Mouse (Mus musculus) embryonic facial prominence, embryonic 11.5 days (tissue): ENCODE measurements around the gene 4933424G06Rik. TPM values are rescaled to one million over a fixed set of nuclear protein-coding genes. Genes with fewer than 3 reads are reported as not detected.
A peak's percentile ranks its signal among the peaks of the same experiment; 100 is the strongest.

ENCODE experiments used
- ATAC-seq: fragments of 200-750 bp; cut with Nextera tagmentation; replicated peaks from 2 replicates; pipeline ENCODE4 v1.8.0; 2017; ENCODE audit warnings: low read depth; ENCODE audit not compliant: insufficient number of reproducible peaks, low FRiP score, low TSS enrichment
- DNase-seq: peaks from one replicate; pipeline ENCODE4 v3.0.0-alpha.2; 2015; ENCODE audit warnings: low spot score
- H3K27ac ChIP-seq: fragments of 300-500 bp; sonication (generic); replicated peaks from 2 replicates; pipeline ENCODE4 v1.5.1; 2014; ENCODE audit warnings: mild to moderate bottlenecking, low read depth, low read length, control low read depth
- H3K27me3 ChIP-seq: fragments of 300-500 bp; sonication (generic); 2 replicates; pipeline ENCODE4 v1.6.1; 2014; ENCODE audit warnings: mild to moderate bottlenecking, low read length, moderate library complexity, mixed read lengths; ENCODE audit not compliant: control insufficient read depth, insufficient read depth
- H3K36me3 ChIP-seq: fragments of 300-500 bp; sonication (generic); replicated peaks from 2 replicates; pipeline ENCODE4 v1.6.1; 2014; ENCODE audit warnings: low read depth, mild to moderate bottlenecking, low read length, moderate library complexity, mixed read lengths; ENCODE audit not compliant: control insufficient read depth, insufficient read depth
- H3K4me1 ChIP-seq: fragments of 300-500 bp; sonication (generic); 2 replicates; pipeline ENCODE4 v1.6.1; 2014; ENCODE audit warnings: low read length, mixed read lengths; ENCODE audit not compliant: control insufficient read depth, insufficient read depth
- H3K4me2 ChIP-seq: fragments of 300-500 bp; sonication (generic); 2 replicates; pipeline ENCODE4 v1.6.1; 2014; ENCODE audit warnings: low read depth, mild to moderate bottlenecking, control low read depth, low read length, moderate library complexity
- H3K4me3 ChIP-seq: fragments of 300-500 bp; sonication (generic); 2 replicates; pipeline ENCODE4 v1.5.1; 2014; ENCODE audit warnings: low read depth, low read length, control low read depth
- H3K9ac ChIP-seq: fragments of 300-500 bp; sonication (generic); replicated peaks from 2 replicates; pipeline ENCODE4 v1.6.1; 2014; ENCODE audit warnings: mild to moderate bottlenecking, control low read depth, low read length
- H3K9me3 ChIP-seq: fragments of 300-500 bp; sonication (generic); replicated peaks from 2 replicates; pipeline ENCODE4 v1.6.1; 2016; ENCODE audit warnings: mild to moderate bottlenecking, low read length, inconsistent platforms, mixed read lengths; ENCODE audit not compliant: control insufficient read depth
- WGBS: fragments of 180-500 bp; shearing (Covaris S2); extraction: QIAGEN DNeasy Blood & Tissue Kit; methylation state at CpG from one replicate; pipeline ENCODE4 v1.1.7; 2014; 5-methylcytosine and 5-hydroxymethylcytosine counted together
- polyA plus RNA-seq: library from polyadenylated mRNA; unstranded; fragments of >200 nt; fragmentation: Nextera tagmentation; extraction: Ambion mirVana; gene quantifications from 2 replicates; pipeline ENCODE4 v1.2.1, GENCODE M21; 2014

The 4933424G06Rik gene
- polyA plus RNA-seq, 1 experiment from 2014 or later = 0.31 TPM

DNA sequence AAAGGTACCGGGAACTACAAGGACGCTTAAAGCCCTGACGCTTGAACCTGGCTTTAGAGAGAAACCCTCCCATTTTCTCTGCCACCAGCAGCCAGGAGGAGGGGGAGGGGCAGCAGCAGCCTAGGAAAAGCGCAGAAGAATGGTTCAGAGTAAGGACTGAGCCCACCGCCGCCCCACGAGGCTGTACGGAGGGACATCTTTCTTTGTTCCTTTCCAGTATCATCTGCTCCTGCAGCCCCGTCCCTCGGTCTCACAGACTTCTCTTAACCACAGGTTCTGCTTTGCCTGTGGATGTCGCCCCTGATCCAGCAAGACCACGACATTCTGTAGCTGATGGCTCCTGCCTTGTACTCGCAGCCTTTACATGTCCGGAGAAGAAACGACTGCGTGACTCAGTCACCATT lies 75.3 kb downstream of the 4933424G06Rik start:
- Histone ChIP-seq H3K36me3 (no peaks in the 10 kb centered on the region), H3K9me3 (no peaks in the 10 kb centered on the region), H3K27ac (no peak overlapping the region), H3K27me3 (no peaks in the 10 kb centered on the region), H3K4me1 (no peaks in the 10 kb centered on the region), H3K9ac (peak overlapping the region; percentile 8; the same call in 1 of the 2 replicates), H3K4me2 (peak overlapping the region; percentile 64), H3K4me3 (peak overlapping the region; percentile 27)
- WGBS = 3% methylated on average over 16 of the region's 16 CpGs
- DNase-seq = peak; percentile 56
- no peak for ATAC-seq

DNA sequence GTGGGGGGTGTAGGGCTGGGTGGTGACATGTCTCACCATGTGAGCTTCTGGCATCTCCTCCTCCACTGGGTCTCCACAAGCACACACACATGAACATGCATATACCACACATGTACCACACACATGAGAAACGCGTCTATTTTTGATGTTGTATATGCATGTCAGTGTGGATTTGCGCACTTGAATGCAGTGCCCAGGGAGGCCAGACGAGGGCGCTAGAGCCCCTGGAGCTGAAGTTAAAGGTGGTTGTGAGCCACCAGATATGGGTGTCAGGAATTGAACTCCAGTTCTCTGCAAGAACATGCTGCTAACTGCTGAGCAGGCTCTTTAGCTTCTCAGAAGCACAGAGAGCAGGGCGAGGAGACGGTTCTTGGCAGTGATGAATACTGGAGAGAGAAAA lies 76.4 kb downstream of the 4933424G06Rik start:
- no peaks in the 10 kb centered on the region for H3K27me3 ChIP-seq
- no peak overlapping the region for H3K4me2 ChIP-seq
- DNase-seq = no peak
- no peak overlapping the region for H3K9ac ChIP-seq
- ATAC-seq = no peak
- no peaks in the 10 kb centered on the region for H3K36me3 ChIP-seq
- H3K4me3 ChIP-seq = no peak overlapping the region
- no peaks in the 10 kb centered on the region for H3K9me3 ChIP-seq
- no peak overlapping the region for H3K27ac ChIP-seq
- H3K4me1 ChIP-seq = no peaks in the 10 kb centered on the region
- 94% methylated on average over 7 of the region's 7 CpGs for WGBS

DNA sequence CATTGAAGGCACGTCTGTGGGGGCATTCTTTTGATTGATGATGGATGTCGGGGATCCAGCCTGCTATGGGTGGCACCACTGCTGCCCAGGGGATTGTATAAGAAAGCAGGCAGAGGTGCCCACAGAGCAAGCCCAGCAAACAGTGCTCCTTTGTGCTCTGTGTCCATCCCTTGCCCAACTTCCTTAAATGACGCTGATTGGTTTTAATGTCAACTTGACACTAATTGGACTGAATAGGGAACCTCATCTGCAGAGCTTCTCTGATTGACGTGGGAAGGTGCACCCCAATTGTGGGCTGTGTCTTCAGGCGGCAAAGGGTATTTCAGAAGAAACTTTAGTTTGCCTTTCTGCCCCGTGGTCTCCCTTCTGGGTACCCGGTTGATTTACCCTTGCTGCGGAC lies 79.5 kb downstream of the 4933424G06Rik start:
- peaks cover 3% of the 10 kb centered on the region for H3K36me3 ChIP-seq
- no peak overlapping the region for H3K4me3 ChIP-seq
- H3K27ac ChIP-seq = no peak overlapping the region
- H3K4me2 ChIP-seq = no peak overlapping the region
- H3K4me1 ChIP-seq = no peaks in the 10 kb centered on the region
- H3K9ac ChIP-seq = no peak overlapping the region
- H3K27me3 ChIP-seq = no peaks in the 10 kb centered on the region
- no peaks in the 10 kb centered on the region for H3K9me3 ChIP-seq
- DNase-seq (no peak), ATAC-seq (no peak)
- 73% methylated on average over 8 of the region's 8 CpGs for WGBS

DNA sequence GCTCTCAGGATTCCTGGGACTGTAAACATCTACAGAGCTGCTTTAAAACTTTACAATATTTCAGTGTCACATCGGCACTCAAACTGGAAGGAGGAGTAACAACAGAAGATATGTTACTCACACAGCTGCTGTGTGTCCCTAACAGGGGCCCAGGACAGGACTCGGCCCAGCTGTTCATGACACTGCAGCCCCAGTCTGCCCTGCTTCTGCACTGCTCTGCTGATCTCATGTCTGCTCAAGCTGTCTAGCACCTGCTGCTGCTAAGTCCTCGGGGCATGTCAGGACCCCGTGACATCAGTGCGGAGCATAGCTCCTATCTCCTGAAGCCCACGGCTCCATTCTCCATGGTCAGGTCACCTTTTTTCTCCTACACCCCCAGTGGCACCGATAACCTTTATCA lies 86.8 kb downstream of the 4933424G06Rik start:
- DNase-seq = no peak
- no peaks in the 10 kb centered on the region for H3K27me3 ChIP-seq
- no peak overlapping the region for H3K27ac ChIP-seq
- no peaks in the 10 kb centered on the region for H3K4me1 ChIP-seq
- ATAC-seq = no peak
- WGBS = 82% methylated on average over 7 of the region's 7 CpGs
- H3K9ac ChIP-seq = no peak overlapping the region
- no peaks in the 10 kb centered on the region for H3K9me3 ChIP-seq
- H3K4me3 ChIP-seq = no peak overlapping the region
- H3K4me2 ChIP-seq = no peak overlapping the region
- peaks cover 19% of the 10 kb centered on the region for H3K36me3 ChIP-seq

DNA sequence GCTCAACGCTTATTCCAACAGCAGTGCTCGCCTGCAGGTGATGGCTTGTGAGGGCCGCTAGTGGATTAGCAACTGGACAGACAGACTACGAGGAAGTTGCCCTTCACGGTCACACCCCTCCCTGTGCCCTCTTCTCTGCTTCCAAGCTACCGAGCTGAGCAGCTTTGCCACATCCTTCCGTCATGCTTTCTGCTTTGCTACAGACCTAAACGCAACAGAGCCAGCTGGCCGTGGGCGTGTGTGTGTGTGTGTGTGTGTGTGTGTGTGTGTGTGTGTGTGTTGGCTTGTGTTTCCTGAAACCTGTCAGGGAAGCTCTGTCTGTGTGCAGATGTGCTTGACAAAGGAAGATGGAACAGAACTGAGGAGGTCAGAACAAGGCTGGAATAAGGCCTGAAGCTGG lies 87.5 kb downstream of the 4933424G06Rik start:
- DNase-seq = no peak
- Histone ChIP-seq H3K4me3 (no peak overlapping the region), H3K9ac (no peak overlapping the region), H3K4me1 (no peaks in the 10 kb centered on the region), H3K27me3 (no peaks in the 10 kb centered on the region), H3K9me3 (no peaks in the 10 kb centered on the region), H3K4me2 (no peak overlapping the region), H3K27ac (no peak overlapping the region), H3K36me3 (peaks cover 19% of the 10 kb centered on the region)
- ATAC-seq = no peak
- 86% methylated on average over 10 of the region's 10 CpGs for WGBS

DNA sequence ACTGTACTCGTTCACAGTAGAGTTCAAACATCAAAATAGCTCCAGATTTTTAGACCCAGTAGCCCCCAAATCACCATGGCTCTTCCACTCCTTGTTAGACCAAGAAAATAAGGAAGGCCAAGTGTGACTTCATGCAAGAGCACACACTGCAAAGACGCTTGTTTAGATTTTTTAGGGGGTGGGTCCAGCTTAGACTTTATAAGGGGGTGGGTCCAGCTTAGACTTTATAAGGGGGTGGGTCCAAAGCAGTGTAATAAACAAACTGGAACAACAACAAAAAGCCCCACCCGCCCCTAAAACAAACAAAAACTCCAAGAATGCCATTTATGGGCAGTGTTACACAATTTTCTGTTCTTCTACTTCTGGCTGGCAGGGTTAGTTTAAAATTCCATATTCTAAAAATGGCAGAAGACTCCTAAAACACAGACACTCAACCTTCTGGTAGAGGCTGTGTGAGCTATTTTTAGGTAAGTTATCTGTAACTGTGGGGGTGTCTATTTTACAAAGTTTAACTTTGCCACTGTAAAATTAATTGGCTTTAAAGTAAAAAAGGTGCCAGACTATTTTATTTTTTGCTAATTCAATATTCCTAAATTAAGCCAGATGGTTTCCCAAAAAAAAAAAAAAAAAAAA lies 90.5 kb downstream of the 4933424G06Rik start:
- no peaks in the 10 kb centered on the region for H3K9me3 ChIP-seq
- no peak overlapping the region for H3K9ac ChIP-seq
- H3K4me2 ChIP-seq = no peak overlapping the region
- DNase-seq (no peak), ATAC-seq (no peak)
- no peaks in the 10 kb centered on the region for H3K4me1 ChIP-seq
- no peaks in the 10 kb centered on the region for H3K27me3 ChIP-seq
- 91% methylated on average over 3 of the region's 3 CpGs for WGBS
- H3K4me3 ChIP-seq = no peak overlapping the region
- peaks cover 13% of the 10 kb centered on the region for H3K36me3 ChIP-seq
- no peak overlapping the region for H3K27ac ChIP-seq

DNA sequence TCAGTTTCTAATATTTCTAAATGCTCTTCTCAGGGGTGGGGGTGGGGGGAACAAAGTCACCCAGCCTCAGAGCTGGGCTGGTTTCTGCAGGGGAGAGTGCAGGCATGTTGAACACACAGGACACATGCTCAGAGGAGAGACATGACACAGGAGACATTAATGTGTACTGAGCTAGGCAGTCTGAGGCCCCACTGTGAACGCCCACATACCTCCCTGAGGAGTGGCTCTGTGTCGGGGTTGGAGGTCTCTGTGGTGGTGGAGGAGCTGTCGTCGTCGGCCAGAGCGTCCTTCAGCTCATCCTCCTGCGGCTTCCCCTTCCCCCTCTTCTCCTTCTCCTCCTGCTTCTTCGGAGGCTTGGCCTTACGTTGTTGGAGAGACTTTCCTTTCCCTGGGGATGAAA lies 94.3 kb downstream of the 4933424G06Rik start:
- H3K27me3 ChIP-seq = no peaks in the 10 kb centered on the region
- no peak overlapping the region for H3K27ac ChIP-seq
- H3K4me3 ChIP-seq = no peak overlapping the region
- H3K9me3 ChIP-seq = no peaks in the 10 kb centered on the region
- WGBS = 84% methylated on average over 9 of the region's 9 CpGs
- no peak overlapping the region for H3K4me2 ChIP-seq
- ATAC-seq (no peak), DNase-seq (no peak)
- no peak overlapping the region for H3K9ac ChIP-seq
- no peaks in the 10 kb centered on the region for H3K4me1 ChIP-seq
- H3K36me3 ChIP-seq = peaks cover 10% of the 10 kb centered on the region

DNA sequence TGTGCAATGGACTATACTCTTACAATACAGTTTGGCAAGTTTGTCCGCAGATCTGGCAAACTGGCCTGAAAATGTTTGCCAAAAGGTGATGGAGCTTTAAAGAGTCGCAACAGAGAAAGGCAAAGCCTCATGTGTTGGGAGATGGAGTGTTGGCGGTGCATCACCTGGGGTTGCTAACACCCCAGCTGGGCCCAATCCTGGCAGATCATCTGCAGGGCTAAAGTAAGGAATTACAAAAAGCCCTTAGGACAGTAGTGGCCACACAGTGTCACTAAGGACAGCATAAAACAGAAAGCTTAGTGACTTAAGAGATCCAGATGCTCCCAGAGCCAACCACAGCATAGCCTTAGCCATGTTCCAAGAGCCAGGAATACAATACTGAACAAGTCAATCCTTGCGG lies 94.9 kb downstream of the 4933424G06Rik start:
- ATAC-seq (no peak), DNase-seq (no peak)
- Histone ChIP-seq H3K4me1 (no peaks in the 10 kb centered on the region), H3K4me2 (no peak overlapping the region), H3K36me3 (peaks cover 10% of the 10 kb centered on the region), H3K27me3 (no peaks in the 10 kb centered on the region), H3K4me3 (no peak overlapping the region), H3K27ac (no peak overlapping the region), H3K9me3 (no peaks in the 10 kb centered on the region), H3K9ac (no peak overlapping the region)
- 94% methylated on average over 4 of the region's 4 CpGs for WGBS
